Mouse (Mus musculus): ENCODE data around the gene Hcfc1. TPM values are rescaled to one million over a fixed set of nuclear protein-coding genes. Genes with fewer than 3 reads are reported as not detected.

Gene Hcfc1
- polyA plus RNA-seq, 1 experiment from 2014 or later: 56.8 TPM

GRCm38 (mm10) chrX:73892833-73893232 lies 73.3 kb downstream of the Hcfc1 start:
- H3K36me3 ChIP-seq: no peaks in the 10 kb centered on the region
- WGBS: 88% methylated on average over 14 of the region's 14 CpGs
- no peaks in the 10 kb centered on the region for H3K9me3 ChIP-seq
- H3K4me3 ChIP-seq: no peak overlapping the region
- no peak overlapping the region for H3K27ac ChIP-seq
- H3K4me1 ChIP-seq: no peaks in the 10 kb centered on the region
- DNase-seq (ENCODE audit: low spot score): no peak
- peaks cover 39% of the 10 kb centered on the region; the same call in 1 of the 2 replicates for H3K27me3 ChIP-seq (ENCODE audit: insufficient read depth, poor library complexity, severe bottlenecking)

Other genes with a start within 250 kb of the Hcfc1 start
- 9.8 and 11.7 TPM in 2 replicates for gene Abcd1, start 249.8 kb downstream of the Hcfc1 start, polyA plus RNA-seq (2016; fragmentation: Nextera tagmentation; extraction: Ambion mirVana)
- gene Plxnb3, start 209.3 kb downstream of the Hcfc1 start, polyA plus RNA-seq (2016; fragmentation: Nextera tagmentation; extraction: Ambion mirVana): 0.13 and 0.46 TPM in 2 replicates
- 39.2 and 81.4 TPM in 2 replicates for gene Srpk3, start 192.0 kb downstream of the Hcfc1 start, polyA plus RNA-seq (2016; fragmentation: Nextera tagmentation; extraction: Ambion mirVana)
- 219 and 264 TPM in 2 replicates for gene Idh3g, start 179.5 kb downstream of the Hcfc1 start, polyA plus RNA-seq (2016; fragmentation: Nextera tagmentation; extraction: Ambion mirVana)
- 156 and 158 TPM in 2 replicates for gene Ssr4, start 179.3 kb downstream of the Hcfc1 start, polyA plus RNA-seq (2016; fragmentation: Nextera tagmentation; extraction: Ambion mirVana)
- 0.32 and 0.38 TPM in 2 replicates for gene Pdzd4, start 141.4 kb downstream of the Hcfc1 start, polyA plus RNA-seq (2016; fragmentation: Nextera tagmentation; extraction: Ambion mirVana)
- not detected in 2 replicates for gene Avpr2, start 74.3 kb downstream of the Hcfc1 start, polyA plus RNA-seq (2016; fragmentation: Nextera tagmentation; extraction: Ambion mirVana)
- 1.7 and 2.3 TPM in 2 replicates for gene L1cam, start 70.3 kb downstream of the Hcfc1 start, polyA plus RNA-seq (2016; fragmentation: Nextera tagmentation; extraction: Ambion mirVana)
- 1.3 and 3.0 TPM in 2 replicates for gene Arhgap4, start 44.5 kb downstream of the Hcfc1 start, polyA plus RNA-seq (2016; fragmentation: Nextera tagmentation; extraction: Ambion mirVana)
- 124 and 146 TPM in 2 replicates for gene Naa10, start 44.4 kb downstream of the Hcfc1 start, polyA plus RNA-seq (2016; fragmentation: Nextera tagmentation; extraction: Ambion mirVana)
- 43.1 and 58.2 TPM in 2 replicates for gene Renbp, start 35.5 kb downstream of the Hcfc1 start, polyA plus RNA-seq (2016; fragmentation: Nextera tagmentation; extraction: Ambion mirVana)
- 59.3 and 60.8 TPM in 2 replicates for gene Irak1, start 57.6 kb upstream of the Hcfc1 start, polyA plus RNA-seq (2016; fragmentation: Nextera tagmentation; extraction: Ambion mirVana)
- not detected in 2 replicates for gene Opn1mw, start 161.1 kb upstream of the Hcfc1 start, polyA plus RNA-seq (2016; fragmentation: Nextera tagmentation; extraction: Ambion mirVana)
- 11.3 and 13.1 TPM in 2 replicates for gene Mecp2, start 169.0 kb upstream of the Hcfc1 start, polyA plus RNA-seq (2016; fragmentation: Nextera tagmentation; extraction: Ambion mirVana)
- not detected in 2 replicates for gene Tex28, start 201.5 kb upstream of the Hcfc1 start, polyA plus RNA-seq (2016; fragmentation: Nextera tagmentation; extraction: Ambion mirVana)
- gene Tktl1, start 210.9 kb upstream of the Hcfc1 start, polyA plus RNA-seq (2016; fragmentation: Nextera tagmentation; extraction: Ambion mirVana): 0.05 and 0.10 TPM in 2 replicates

All from heart, embryonic 10.5 days (tissue).